Mouse (Mus musculus) hindbrain, embryonic 14.5 days (tissue): Measurements from ENCODE around the gene Dqx1. TPM values are rescaled to one million over a fixed set of nuclear protein-coding genes. Genes with fewer than 3 reads are reported as not detected.

Source experiments
- ATAC-seq: fragments of 200-750 bp; cut with Nextera tagmentation; 2 replicates; pipeline ENCODE4 v1.8.0; 2017; ENCODE audit warnings: moderate number of reproducible peaks, mild to moderate bottlenecking, moderate TSS enrichment, moderate library complexity; ENCODE audit not compliant: low FRiP score
- DNase-seq: peaks from one replicate; pipeline ENCODE4 v3.0.0-alpha.2; 2015; ENCODE audit warnings: low spot score
- H3K27ac ChIP-seq: fragments of 300-500 bp; sonication (generic); 2 replicates; pipeline ENCODE4 v1.5.1; 2014; ENCODE audit warnings: mild to moderate bottlenecking, moderate library complexity
- H3K27me3 ChIP-seq: fragments of 300-500 bp; sonication (generic); 2 replicates; pipeline ENCODE4 v1.6.1; 2014; ENCODE audit warnings: mild to moderate bottlenecking, low read length, mixed read lengths; ENCODE audit not compliant: control insufficient read depth, insufficient read depth
- H3K36me3 ChIP-seq: fragments of 300-500 bp; sonication (generic); replicated peaks from 2 replicates; pipeline ENCODE4 v1.6.1; 2014; ENCODE audit not compliant: control insufficient read depth, insufficient read depth
- H3K4me1 ChIP-seq: fragments of 300-500 bp; sonication (generic); replicated peaks from 2 replicates; pipeline ENCODE4 v1.6.1; 2014; ENCODE audit warnings: antibody characterized with exemption, low read length, mixed read lengths; ENCODE audit not compliant: control insufficient read depth, insufficient read depth
- H3K4me2 ChIP-seq: fragments of 300-500 bp; sonication (generic); replicated peaks from 2 replicates; pipeline ENCODE4 v1.6.1; 2014; ENCODE audit warnings: mild to moderate bottlenecking, moderate library complexity
- H3K4me3 ChIP-seq: fragments of 300-500 bp; sonication (generic); replicated peaks from 2 replicates; pipeline ENCODE4 v1.5.1; 2014; ENCODE audit warnings: mild to moderate bottlenecking, low read length
- H3K9ac ChIP-seq: fragments of 300-500 bp; sonication (generic); 2 replicates; pipeline ENCODE4 v1.6.1; 2014
- H3K9me3 ChIP-seq: fragments of 300-500 bp; sonication (generic); 2 replicates; pipeline ENCODE4 v1.6.1; 2016; ENCODE audit warnings: low read length; ENCODE audit not compliant: control insufficient read depth
- WGBS: fragments of 180-500 bp; shearing (Covaris S2); extraction: QIAGEN DNeasy Blood & Tissue Kit; methylation state at CpG from one replicate; pipeline ENCODE4 v1.1.7; 2014; 5-methylcytosine and 5-hydroxymethylcytosine counted together
- polyA plus RNA-seq: library from polyadenylated mRNA; unstranded; fragments of >200 nt; fragmentation: Nextera tagmentation; extraction: Ambion mirVana; gene quantifications from 2 replicates; pipeline ENCODE4 v1.2.1, GENCODE M21; 2014

Gene Dqx1
- polyA plus RNA-seq, 1 experiment from 2014 or later, result 0.29 TPM

DNA sequence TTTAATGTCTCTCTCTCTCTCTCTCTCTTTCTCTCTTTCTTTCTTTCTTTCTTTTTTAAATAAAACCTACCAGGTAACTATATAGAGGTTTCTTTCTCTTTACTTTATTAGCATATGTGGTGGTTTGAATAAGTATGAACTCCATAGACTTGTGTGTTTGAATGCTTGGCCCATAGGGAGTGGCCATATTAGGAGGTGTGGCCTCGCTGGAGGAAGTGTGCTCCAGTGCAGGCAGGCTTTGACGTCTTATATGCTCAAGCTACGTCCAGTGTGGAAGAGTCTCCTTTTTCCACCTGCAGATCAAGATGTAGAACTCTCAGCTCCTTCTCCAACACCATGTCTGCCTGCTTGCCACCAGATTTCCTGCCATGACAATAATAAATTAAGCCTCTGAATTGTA lies 38.6 kb upstream of the Dqx1 start:
- ATAC-seq (no peak), DNase-seq (no peak)
- Histone ChIP-seq H3K4me3 (no peak overlapping the region), H3K9me3 (no peaks in the 10 kb centered on the region), H3K4me1 (no peaks in the 10 kb centered on the region), H3K27me3 (no peaks in the 10 kb centered on the region; the same call in 1 of the 2 replicates), H3K27ac (no peak overlapping the region), H3K36me3 (no peaks in the 10 kb centered on the region), H3K9ac (no peak overlapping the region), H3K4me2 (no peak overlapping the region)
- 67% methylated on average over 3 of the region's 3 CpGs for WGBS

DNA sequence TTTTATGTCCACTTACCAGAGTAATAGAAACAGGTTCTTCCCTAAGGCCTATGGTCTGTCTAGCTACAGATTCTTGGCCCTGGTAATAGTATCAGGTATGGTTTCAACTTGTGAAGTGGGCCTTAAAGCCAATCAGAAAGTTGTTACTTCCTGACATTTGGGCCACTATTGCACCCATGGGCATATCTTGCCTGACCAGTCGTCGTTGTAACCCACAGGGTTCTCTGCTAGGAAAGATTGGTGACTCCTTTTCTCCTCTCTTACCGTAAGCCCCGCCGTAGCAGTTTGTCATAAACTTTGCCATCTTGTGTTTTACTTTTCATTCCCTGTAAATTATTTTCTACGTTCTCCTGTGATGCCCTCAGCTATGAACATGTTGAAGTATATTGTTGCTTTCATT lies 37.5 kb upstream of the Dqx1 start:
- no peak overlapping the region for H3K27ac ChIP-seq
- WGBS, result 89% methylated on average over 6 of the region's 6 CpGs
- no peaks in the 10 kb centered on the region for H3K9me3 ChIP-seq
- no peak overlapping the region for H3K9ac ChIP-seq
- ATAC-seq (no peak), DNase-seq (no peak)
- H3K27me3 ChIP-seq, result no peaks in the 10 kb centered on the region; the same call in 1 of the 2 replicates
- H3K4me3 ChIP-seq, result no peak overlapping the region
- H3K4me2 ChIP-seq, result no peak overlapping the region
- H3K36me3 ChIP-seq, result no peaks in the 10 kb centered on the region
- no peaks in the 10 kb centered on the region for H3K4me1 ChIP-seq

DNA sequence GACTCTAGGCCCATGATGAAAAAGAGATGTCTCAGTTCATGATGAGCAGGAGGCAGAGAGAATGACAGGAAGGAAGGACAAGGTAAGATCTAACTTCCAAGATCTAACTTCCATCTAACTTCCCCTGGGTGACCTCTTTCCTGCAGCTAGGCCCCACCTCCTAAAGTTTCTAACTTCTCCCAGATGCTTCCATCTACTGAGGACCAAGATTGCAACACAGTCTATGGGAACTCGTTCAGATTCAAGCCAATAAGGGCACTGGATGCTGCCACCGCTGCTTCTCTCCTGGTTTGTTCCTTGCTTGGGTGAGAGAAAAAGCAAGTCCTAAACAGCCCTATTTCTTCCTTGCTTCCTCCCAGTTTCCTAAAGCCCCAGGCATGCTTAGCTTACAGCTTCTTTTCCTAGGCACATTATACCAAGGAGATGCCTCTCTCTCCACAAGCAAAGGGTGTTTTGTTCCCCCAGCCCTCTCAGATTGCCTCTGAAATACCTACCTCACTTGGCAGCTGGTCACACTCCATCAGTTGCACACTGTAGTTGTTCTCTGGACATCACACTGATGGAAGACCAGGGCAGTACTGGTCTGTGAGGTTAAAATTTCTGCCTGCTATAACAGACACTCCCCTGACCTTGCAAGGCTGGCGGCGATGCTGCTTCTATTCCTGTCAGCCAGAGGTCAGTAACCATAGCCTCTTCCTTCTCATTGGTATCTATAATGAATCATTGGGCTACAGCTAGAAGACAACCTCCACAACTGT lies 36.6 kb upstream of the Dqx1 start:
- ATAC-seq (no peak), DNase-seq (no peak)
- Histone ChIP-seq H3K4me1 (no peaks in the 10 kb centered on the region), H3K4me2 (no peak overlapping the region), H3K4me3 (no peak overlapping the region), H3K9me3 (no peaks in the 10 kb centered on the region), H3K9ac (no peak overlapping the region), H3K36me3 (no peaks in the 10 kb centered on the region), H3K27me3 (no peaks in the 10 kb centered on the region; the same call in 1 of the 2 replicates), H3K27ac (no peak overlapping the region)
- 89% methylated on average over 4 of the region's 4 CpGs for WGBS

DNA sequence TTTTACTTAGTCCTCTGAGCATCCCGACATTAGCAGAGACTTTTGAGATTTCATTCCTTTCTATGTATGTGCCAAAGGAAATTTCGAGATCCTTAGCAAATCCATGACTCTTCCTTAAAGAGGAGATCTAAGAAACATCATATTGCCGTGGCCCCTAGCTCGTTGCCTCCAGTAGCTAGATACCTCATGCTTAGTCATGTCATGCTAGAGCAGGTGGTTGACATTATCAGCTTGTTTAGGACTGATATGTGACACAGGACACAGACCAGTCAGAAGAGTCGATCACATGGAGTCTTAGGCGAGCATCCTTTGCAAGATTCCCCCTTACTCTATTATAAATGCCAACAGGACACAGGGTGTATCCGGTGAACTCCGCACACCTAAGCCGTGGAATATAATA lies 34.6 kb upstream of the Dqx1 start:
- no peak for ATAC-seq
- WGBS, result 90% methylated on average over 9 of the region's 9 CpGs
- Histone ChIP-seq H3K27ac (no peak overlapping the region), H3K4me2 (no peak overlapping the region), H3K9ac (no peak overlapping the region), H3K4me1 (no peaks in the 10 kb centered on the region), H3K9me3 (no peaks in the 10 kb centered on the region), H3K27me3 (no peaks in the 10 kb centered on the region; the same call in 1 of the 2 replicates), H3K4me3 (no peak overlapping the region), H3K36me3 (no peaks in the 10 kb centered on the region)
- no peak for DNase-seq

DNA sequence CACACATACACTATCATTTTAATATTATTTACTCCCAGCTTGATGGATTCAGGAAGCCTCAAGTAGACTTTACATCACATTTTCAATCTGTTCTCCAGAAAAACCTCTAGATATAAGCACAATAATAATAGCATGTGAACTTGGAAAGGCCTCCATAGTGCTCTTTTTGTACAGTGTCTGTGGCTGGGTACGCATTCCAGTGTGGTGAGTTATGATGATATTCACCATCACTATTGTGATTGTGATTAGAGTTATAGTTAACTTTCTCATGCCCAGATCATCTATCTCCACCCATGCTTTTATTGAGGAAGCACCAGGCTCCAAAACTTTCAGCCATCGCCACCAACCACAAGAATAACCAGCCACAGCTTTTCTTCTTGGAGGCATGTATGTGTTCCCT lies 33.9 kb upstream of the Dqx1 start:
- H3K27ac ChIP-seq, result no peak overlapping the region
- no peaks in the 10 kb centered on the region for H3K36me3 ChIP-seq
- no peak overlapping the region for H3K4me3 ChIP-seq
- DNase-seq (no peak), ATAC-seq (no peak)
- no peaks in the 10 kb centered on the region; the same call in 1 of the 2 replicates for H3K27me3 ChIP-seq
- 96% methylated on average over 2 of the region's 2 CpGs for WGBS
- no peak overlapping the region for H3K4me2 ChIP-seq
- H3K4me1 ChIP-seq, result no peaks in the 10 kb centered on the region
- H3K9me3 ChIP-seq, result no peaks in the 10 kb centered on the region
- no peak overlapping the region for H3K9ac ChIP-seq

DNA sequence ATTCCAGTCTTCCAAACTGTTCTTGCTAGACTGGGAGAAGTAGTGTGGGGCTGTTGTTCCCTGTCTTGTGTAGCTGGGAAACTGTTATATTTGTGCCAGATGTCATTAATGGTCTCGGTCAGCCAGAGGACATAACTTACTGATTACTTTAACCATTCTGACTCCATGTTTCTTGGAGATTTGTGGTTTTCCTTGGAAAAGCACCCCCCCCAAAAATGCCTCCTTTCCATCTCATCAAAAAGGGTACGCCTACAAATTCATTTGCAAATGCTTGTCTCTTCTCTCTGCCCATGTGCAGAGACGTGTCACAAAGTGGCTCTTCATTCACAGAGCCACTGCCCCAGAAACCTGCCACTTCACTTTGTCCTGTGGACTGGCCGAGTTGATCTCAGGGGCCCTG lies 33.2 kb upstream of the Dqx1 start:
- 71% methylated on average over 4 of the region's 4 CpGs for WGBS
- no peaks in the 10 kb centered on the region for H3K36me3 ChIP-seq

DNA sequence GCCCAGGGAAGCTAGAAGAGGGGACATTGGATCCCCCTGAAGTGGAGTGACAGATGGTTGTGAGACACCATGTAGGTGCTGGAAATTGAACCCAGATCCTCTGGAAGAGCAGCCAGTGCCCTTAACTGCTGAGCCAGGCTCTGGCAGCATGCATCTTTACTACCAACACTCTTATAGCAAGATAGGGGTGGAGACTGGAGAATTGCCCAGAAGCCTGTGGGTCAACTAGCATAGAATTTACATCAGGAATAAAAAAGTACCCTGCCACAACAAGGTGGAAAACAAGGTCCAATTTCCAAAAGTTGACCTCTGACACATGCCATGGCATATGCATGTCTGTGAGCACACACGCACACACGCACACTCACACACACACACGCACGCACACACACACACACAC lies 32.4 kb upstream of the Dqx1 start:
- WGBS, result 100% methylated on average over 4 of the region's 4 CpGs
- peaks cover 4% of the 10 kb centered on the region; the same call in 1 of the 2 replicates for H3K27me3 ChIP-seq
- DNase-seq, result no peak
- no peaks in the 10 kb centered on the region for H3K9me3 ChIP-seq
- H3K4me1 ChIP-seq, result no peaks in the 10 kb centered on the region
- no peak overlapping the region for H3K4me3 ChIP-seq
- H3K9ac ChIP-seq, result no peak overlapping the region
- no peaks in the 10 kb centered on the region for H3K36me3 ChIP-seq
- H3K4me2 ChIP-seq, result no peak overlapping the region
- ATAC-seq, result no peak
- no peak overlapping the region for H3K27ac ChIP-seq

More for the DNA sequence above, 33.2 kb upstream of the Dqx1 start:
- Histone ChIP-seq H3K4me1 (no peaks in the 10 kb centered on the region), H3K4me3 (no peak overlapping the region), H3K27me3 (peaks cover 4% of the 10 kb centered on the region; the same call in 1 of the 2 replicates), H3K4me2 (no peak overlapping the region), H3K9ac (no peak overlapping the region), H3K9me3 (no peaks in the 10 kb centered on the region), H3K27ac (no peak overlapping the region)
- DNase-seq (no peak), ATAC-seq (no peak)

DNA sequence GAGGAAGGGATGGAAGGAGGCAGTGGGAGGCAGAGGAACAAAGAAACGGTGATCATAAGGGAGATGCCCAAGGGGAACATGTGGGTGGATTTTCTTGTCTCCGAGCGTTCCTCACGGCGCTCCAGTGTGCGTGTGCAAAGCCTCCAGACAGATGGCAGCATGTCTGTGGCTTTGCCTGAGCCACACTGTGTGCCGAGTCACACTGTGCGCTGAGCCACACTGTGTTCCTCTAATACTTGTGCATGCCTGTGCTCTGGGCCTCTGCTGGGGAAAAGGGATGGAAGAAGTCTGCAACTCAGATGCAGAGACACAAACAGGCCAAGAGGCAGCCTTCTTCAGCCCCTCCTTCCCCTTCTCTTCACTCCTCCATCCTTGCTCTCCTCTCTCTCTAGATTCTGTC lies 30.4 kb upstream of the Dqx1 start:
- Histone ChIP-seq H3K27me3 (peaks cover 20% of the 10 kb centered on the region), H3K4me3 (no peak overlapping the region), H3K27ac (no peak overlapping the region), H3K4me2 (no peak overlapping the region), H3K36me3 (no peaks in the 10 kb centered on the region), H3K9me3 (no peaks in the 10 kb centered on the region), H3K9ac (no peak overlapping the region), H3K4me1 (0 out of 2 replicates have a peak, but pooled peaks cover 3% of the 10 kb centered on the region)
- DNase-seq (no peak), ATAC-seq (no peak)
- 67% methylated on average over 8 of the region's 8 CpGs for WGBS

DNA sequence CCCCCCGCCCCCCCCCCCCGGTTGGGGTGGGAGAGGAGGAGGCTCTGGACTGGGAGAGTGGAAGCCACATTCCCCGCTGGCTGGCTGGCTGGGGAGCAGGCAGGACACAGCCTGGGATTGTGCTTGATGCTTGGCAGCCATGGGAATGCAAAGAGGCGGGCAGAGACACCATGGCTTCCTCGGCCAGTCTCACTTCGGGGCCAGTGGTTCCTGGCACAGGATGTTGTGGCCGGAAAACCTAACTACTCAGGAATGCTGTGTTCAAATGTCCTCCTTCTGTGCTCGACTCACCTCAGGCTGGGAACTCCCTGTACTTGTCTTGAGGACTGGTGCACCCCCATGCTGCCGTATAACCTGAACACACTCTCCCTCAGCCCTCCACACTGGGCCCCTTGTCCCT lies 29.9 kb upstream of the Dqx1 start:
- H3K9me3 ChIP-seq, result no peaks in the 10 kb centered on the region
- ATAC-seq (no peak), DNase-seq (no peak)
- no peaks in the 10 kb centered on the region for H3K36me3 ChIP-seq
- no peak overlapping the region for H3K9ac ChIP-seq
- H3K27ac ChIP-seq, result no peak overlapping the region
- H3K4me3 ChIP-seq, result no peak overlapping the region
- H3K4me2 ChIP-seq, result no peak overlapping the region
- H3K4me1 ChIP-seq, result peaks cover 6% of the 10 kb centered on the region; the same call in 1 of the 2 replicates
- 68% methylated on average over 7 of the region's 9 CpGs for WGBS
- H3K27me3 ChIP-seq, result peaks cover 24% of the 10 kb centered on the region
